Mouse (Mus musculus) lung, embryonic 15.5 days (tissue): ENCODE measurements around the gene Stk32c. TPM values are rescaled to one million over a fixed set of nuclear protein-coding genes. Genes with fewer than 3 reads are reported as not detected.

Experiments
- ATAC-seq: fragments of 200-750 bp; cut with Nextera tagmentation; 2 replicates; pipeline ENCODE4 v1.8.0; 2017; ENCODE audit warnings: moderate number of reproducible peaks, borderline replicate concordance; ENCODE audit not compliant: low FRiP score, low TSS enrichment; ENCODE audit errors: extremely low read depth
- H3K27ac ChIP-seq: fragments of 300-500 bp; sonication (generic); 2 replicates; pipeline ENCODE4 v1.5.1; 2015; ENCODE audit warnings: moderate library complexity, mild to moderate bottlenecking, inconsistent platforms
- H3K27me3 ChIP-seq: fragments of 300-500 bp; sonication (generic); 2 replicates; pipeline ENCODE4 v1.6.1; 2015; ENCODE audit warnings: inconsistent platforms
- H3K36me3 ChIP-seq: fragments of 300-500 bp; sonication (generic); 2 replicates; pipeline ENCODE4 v1.6.1; 2015; ENCODE audit warnings: inconsistent platforms
- H3K4me1 ChIP-seq: fragments of 300-500 bp; sonication (generic); 2 replicates; pipeline ENCODE4 v1.6.1; 2015; ENCODE audit warnings: inconsistent platforms
- H3K4me2 ChIP-seq: fragments of 300-500 bp; sonication (generic); 2 replicates; pipeline ENCODE4 v1.6.1; 2015; ENCODE audit warnings: inconsistent platforms, mild to moderate bottlenecking, moderate library complexity
- H3K4me3 ChIP-seq: fragments of 300-500 bp; sonication (generic); 2 replicates; pipeline ENCODE4 v1.5.1; 2015; ENCODE audit warnings: mild to moderate bottlenecking, inconsistent platforms
- H3K9ac ChIP-seq: fragments of 300-500 bp; sonication (generic); 2 replicates; pipeline ENCODE4 v1.6.1; 2015; ENCODE audit warnings: inconsistent platforms
- H3K9me3 ChIP-seq: fragments of 300-500 bp; sonication (generic); 2 replicates; pipeline ENCODE4 v1.6.1; 2016; ENCODE audit warnings: inconsistent platforms
- WGBS: fragments of 180-500 bp; shearing (Covaris S2); methylation state at CpG from one replicate; pipeline ENCODE4 v1.1.7; 2015; 5-methylcytosine and 5-hydroxymethylcytosine counted together
- polyA plus RNA-seq: library from polyadenylated mRNA; unstranded; fragments of >200 nt; fragmentation: Nextera tagmentation; extraction: Ambion mirVana; gene quantifications from 2 replicates; pipeline ENCODE4 v1.2.1, GENCODE M21; 2015

Gene Stk32c
- polyA plus RNA-seq, 1 experiment from 2014 or later, result 0.22 TPM

DNA sequence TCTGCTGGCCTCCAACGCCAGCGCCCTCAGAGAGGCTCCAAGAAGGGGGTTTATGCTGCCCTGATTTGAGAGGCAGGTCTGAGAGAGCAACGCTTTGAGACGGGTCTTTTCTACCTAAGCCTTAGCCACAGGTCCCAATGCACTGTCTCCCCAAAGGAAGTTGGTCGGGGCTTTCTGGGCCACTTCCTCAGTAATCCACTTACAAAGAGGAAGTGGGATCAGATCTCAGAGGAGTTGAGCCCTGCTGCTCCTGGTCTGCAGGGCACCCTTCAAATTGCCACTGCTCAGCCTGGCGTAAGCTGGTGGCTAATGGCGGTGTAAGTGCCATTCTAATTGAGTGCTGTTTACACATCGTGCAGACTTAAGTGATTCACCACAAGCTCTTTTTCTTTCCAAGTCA, 81.6 kb downstream of the Stk32c start:
- no peak overlapping the region for H3K9ac ChIP-seq
- no peaks in the 10 kb centered on the region for H3K9me3 ChIP-seq
- ATAC-seq, result no peak
- no peaks in the 10 kb centered on the region for H3K4me1 ChIP-seq
- no peak overlapping the region for H3K4me3 ChIP-seq
- H3K36me3 ChIP-seq, result no peaks in the 10 kb centered on the region
- H3K27me3 ChIP-seq, result no peaks in the 10 kb centered on the region
- no peak overlapping the region for H3K27ac ChIP-seq
- 61% methylated on average over 8 of the region's 8 CpGs for WGBS
- no peak overlapping the region for H3K4me2 ChIP-seq

DNA sequence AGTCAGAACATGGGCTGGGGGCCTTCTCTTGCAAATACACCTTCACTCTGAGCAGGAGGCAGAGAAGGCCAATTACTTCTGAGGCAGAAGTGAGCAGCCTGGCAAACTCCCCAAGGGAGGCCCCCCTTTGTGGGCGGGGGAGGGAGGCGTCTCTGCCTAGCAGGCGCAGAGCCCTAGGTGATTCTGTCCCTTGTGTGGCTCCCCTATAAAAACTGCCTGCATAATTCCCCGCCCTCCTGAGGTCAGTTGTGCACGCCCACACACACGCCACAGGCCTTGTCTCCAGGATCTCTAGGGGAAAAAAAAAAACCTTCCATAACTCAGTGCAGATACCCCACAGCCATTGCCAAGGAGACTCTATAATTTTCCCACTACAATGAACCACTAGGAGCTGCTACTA, 82.7 kb downstream of the Stk32c start:
- Histone ChIP-seq H3K9me3 (no peaks in the 10 kb centered on the region), H3K27me3 (no peaks in the 10 kb centered on the region), H3K9ac (no peak overlapping the region), H3K4me1 (no peaks in the 10 kb centered on the region), H3K27ac (no peak overlapping the region), H3K36me3 (no peaks in the 10 kb centered on the region), H3K4me2 (no peak overlapping the region), H3K4me3 (no peak overlapping the region)
- 55% methylated on average over 6 of the region's 6 CpGs for WGBS
- no peak for ATAC-seq

DNA sequence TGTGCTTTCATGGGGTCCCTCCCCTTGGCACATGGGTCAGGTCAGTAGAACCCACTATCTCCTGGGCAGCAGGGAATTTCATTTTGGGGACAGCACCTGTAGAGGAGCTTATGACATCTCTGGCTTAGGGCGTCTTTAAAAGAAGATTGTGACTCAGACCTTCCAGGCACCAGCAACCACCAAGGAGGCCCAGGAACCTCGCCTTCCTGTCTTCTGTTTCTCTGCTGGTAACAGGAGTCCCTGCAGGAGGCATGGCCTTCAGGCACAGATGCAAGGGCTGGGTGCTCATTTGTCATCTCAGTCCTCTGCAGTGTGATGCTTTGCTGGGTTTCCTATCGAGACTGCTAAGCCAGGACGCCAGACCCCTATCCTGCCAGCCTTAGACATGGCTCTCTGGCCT, 84.1 kb downstream of the Stk32c start:
- Histone ChIP-seq H3K4me3 (no peak overlapping the region), H3K9ac (no peak overlapping the region), H3K4me2 (no peak overlapping the region), H3K36me3 (no peaks in the 10 kb centered on the region), H3K4me1 (no peaks in the 10 kb centered on the region), H3K27me3 (no peaks in the 10 kb centered on the region), H3K27ac (no peak overlapping the region), H3K9me3 (no peaks in the 10 kb centered on the region)
- 67% methylated on average over 4 of the region's 4 CpGs for WGBS
- no peak for ATAC-seq

DNA sequence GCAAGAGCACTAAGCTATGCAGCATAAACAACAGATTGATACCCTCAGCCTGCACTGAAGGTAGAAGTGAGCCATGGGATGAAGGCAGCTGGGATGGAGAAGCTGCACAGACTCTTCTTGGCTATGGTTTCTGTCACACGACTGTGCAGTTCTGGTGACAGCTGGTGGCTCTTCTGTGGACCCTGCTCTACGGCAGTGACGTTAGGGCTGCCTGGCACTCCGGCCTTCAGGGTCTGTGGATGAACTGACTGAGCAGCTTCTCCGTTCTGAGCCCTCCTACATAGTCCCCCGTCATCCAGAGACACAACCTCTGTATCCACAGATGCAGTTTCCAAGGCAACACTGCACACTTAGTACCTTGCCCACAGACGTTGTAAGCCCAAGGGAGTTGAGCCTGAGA, 86.6 kb downstream of the Stk32c start:
- H3K9me3 ChIP-seq, result no peaks in the 10 kb centered on the region
- no peak overlapping the region for H3K4me2 ChIP-seq
- ATAC-seq, result no peak
- H3K4me3 ChIP-seq, result no peak overlapping the region
- no peak overlapping the region for H3K27ac ChIP-seq
- H3K36me3 ChIP-seq, result no peaks in the 10 kb centered on the region
- 71% methylated on average over 7 of the region's 7 CpGs for WGBS
- no peak overlapping the region for H3K9ac ChIP-seq
- H3K4me1 ChIP-seq, result no peaks in the 10 kb centered on the region
- no peaks in the 10 kb centered on the region for H3K27me3 ChIP-seq

DNA sequence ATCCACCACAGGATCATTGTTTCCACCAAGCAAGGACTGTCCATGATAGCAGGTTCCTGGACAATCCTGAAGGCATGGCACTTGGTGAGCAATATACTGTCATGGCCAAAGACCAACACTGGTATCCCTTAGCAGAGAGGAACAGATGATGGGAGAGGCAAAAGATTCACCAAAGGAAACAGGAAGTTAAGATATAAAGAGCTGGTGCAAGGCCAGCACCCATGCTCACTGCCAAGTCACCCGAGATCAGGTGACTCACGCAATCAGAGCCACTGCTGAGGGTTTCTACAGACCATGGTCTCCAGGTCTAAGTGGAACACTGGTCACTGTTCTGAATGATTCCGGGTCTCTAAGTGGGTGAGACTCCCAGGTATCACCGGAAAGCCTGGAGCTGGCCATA, 87.2 kb downstream of the Stk32c start:
- Histone ChIP-seq H3K9ac (no peak overlapping the region), H3K9me3 (no peaks in the 10 kb centered on the region), H3K36me3 (no peaks in the 10 kb centered on the region), H3K4me3 (no peak overlapping the region), H3K27me3 (no peaks in the 10 kb centered on the region), H3K4me1 (no peaks in the 10 kb centered on the region), H3K27ac (no peak overlapping the region), H3K4me2 (no peak overlapping the region)
- ATAC-seq, result no peak
- WGBS, result 69% methylated on average over 4 of the region's 4 CpGs

DNA sequence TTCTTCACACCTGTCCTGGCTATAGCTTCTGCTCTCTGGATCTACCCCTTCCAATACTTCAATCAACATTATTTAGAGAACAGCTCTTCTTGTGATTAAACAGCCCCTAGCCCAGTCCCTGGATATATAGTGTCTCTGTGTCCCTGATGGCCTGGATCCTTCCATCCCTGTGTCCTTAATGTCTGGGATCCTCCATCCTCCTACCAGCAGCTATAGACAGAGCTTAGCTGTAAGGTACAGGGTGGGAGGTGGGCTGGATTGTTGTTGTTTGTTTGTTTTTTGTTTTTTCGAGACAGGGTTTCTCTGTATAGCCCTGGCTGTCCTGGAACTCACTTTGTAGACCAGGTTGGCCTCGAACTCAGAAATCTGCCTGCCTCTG, 93.3 kb downstream of the Stk32c start:
- no peak overlapping the region for H3K27ac ChIP-seq
- H3K36me3 ChIP-seq, result no peaks in the 10 kb centered on the region
- no peaks in the 10 kb centered on the region for H3K9me3 ChIP-seq
- ATAC-seq, result no peak
- no peak overlapping the region for H3K4me3 ChIP-seq
- H3K9ac ChIP-seq, result no peak overlapping the region
- no peak overlapping the region for H3K4me2 ChIP-seq
- no peaks in the 10 kb centered on the region for H3K27me3 ChIP-seq
- no peaks in the 10 kb centered on the region for H3K4me1 ChIP-seq
- WGBS, result 39% methylated on average over 2 of the region's 2 CpGs

DNA sequence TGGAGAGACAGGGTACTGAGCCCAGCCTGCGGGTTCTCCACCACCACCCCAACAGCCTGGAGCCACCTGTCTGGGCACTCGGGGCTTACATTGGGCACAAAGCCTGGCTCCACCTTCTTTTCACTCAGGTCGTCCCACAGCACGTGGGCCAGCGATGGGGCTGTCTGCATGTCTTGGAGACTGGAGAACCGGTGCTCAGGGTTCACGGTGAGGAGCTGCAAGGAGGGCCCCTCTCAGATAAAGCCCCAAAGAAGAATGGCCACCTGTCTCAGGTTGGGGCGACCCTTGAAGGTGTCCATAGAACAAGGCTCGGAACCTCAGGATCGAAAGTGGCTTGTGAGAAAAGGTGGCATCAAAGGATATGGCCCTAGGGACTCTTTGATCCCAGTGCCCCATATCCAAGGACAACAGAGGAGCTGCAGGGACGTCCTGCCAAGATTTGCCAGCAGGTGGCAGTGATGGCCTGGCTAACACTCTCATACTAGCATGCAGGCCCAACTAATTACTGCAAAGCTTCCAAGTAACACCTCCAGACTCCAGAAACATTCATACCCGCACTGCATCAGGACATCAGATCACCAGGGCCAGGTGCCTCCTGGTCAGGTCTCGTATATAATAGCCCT, 93.8 kb downstream of the Stk32c start:
- no peak for ATAC-seq
- Histone ChIP-seq H3K4me3 (no peak overlapping the region), H3K4me1 (no peaks in the 10 kb centered on the region), H3K4me2 (no peak overlapping the region), H3K9me3 (no peaks in the 10 kb centered on the region), H3K9ac (no peak overlapping the region), H3K27me3 (no peaks in the 10 kb centered on the region), H3K27ac (no peak overlapping the region), H3K36me3 (no peaks in the 10 kb centered on the region)
- 37% methylated on average over 13 of the region's 13 CpGs for WGBS

DNA sequence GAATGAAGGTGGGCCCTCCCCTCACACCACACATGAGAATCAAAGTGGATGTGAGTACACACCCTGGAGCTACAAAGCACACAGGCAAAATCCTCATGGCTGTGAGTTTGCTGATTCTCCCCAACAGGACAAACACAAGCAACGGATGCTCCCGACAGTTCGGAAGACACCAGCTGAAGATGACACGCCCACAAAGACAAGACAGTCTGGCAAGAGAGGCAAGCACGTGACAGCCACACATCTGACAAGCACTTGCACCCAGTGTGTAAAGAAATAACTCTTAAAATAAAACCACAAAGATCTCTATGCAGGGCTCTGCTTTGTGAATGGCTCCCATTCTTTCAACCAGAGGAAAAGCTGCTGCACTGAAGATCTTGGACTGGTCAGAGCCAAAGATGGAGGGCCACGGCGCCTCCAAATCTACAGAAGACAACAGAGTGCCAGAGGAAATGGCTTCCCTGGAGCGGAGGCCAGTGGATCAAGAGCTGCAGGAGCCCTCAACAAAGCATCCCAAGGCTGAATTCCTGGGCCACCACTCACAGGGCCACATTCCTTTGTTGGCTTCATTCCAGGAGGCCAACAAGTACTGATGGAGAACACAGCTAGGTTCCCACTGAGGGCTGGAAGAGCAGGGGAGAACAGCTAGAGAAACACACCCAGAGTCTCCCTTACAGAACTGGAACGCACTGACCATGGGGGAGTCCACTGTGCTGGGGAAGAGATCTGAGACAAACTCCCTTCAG, 105.0 kb downstream of the Stk32c start:
- H3K9me3 ChIP-seq, result no peaks in the 10 kb centered on the region
- ATAC-seq, result no peak
- no peaks in the 10 kb centered on the region for H3K36me3 ChIP-seq
- H3K4me3 ChIP-seq, result no peak overlapping the region
- H3K27ac ChIP-seq, result no peak overlapping the region
- no peaks in the 10 kb centered on the region for H3K27me3 ChIP-seq
- H3K9ac ChIP-seq, result no peak overlapping the region
- H3K4me1 ChIP-seq, result no peaks in the 10 kb centered on the region
- 67% methylated on average over 9 of the region's 9 CpGs for WGBS
- no peak overlapping the region for H3K4me2 ChIP-seq

DNA sequence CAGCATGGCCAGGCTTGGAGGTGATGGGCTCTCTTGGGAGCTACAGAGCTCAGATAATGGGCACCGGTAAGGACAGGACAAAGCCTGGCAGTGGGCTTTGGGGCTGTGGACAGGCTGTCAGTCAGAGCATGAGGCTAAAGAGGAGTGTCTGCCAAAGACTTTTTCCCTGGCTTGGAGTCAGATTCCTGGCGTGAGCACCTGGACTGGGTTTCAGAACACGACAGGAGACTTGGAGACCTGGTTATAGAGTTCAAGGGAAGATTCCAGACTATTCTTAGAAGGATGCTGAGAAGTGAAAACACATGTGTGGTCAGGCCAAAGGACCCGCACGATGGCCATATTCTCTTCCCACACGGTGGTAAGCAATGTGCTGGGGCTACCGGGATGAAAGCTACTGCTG, 107.4 kb downstream of the Stk32c start:
- no peak overlapping the region for H3K9ac ChIP-seq
- ATAC-seq, result no peak
- H3K9me3 ChIP-seq, result no peaks in the 10 kb centered on the region
- WGBS, result 80% methylated on average over 7 of the region's 7 CpGs
- no peaks in the 10 kb centered on the region for H3K36me3 ChIP-seq
- no peak overlapping the region for H3K27ac ChIP-seq
- no peaks in the 10 kb centered on the region for H3K27me3 ChIP-seq
- H3K4me3 ChIP-seq, result no peak overlapping the region
- H3K4me2 ChIP-seq, result no peak overlapping the region
- H3K4me1 ChIP-seq, result no peaks in the 10 kb centered on the region

DNA sequence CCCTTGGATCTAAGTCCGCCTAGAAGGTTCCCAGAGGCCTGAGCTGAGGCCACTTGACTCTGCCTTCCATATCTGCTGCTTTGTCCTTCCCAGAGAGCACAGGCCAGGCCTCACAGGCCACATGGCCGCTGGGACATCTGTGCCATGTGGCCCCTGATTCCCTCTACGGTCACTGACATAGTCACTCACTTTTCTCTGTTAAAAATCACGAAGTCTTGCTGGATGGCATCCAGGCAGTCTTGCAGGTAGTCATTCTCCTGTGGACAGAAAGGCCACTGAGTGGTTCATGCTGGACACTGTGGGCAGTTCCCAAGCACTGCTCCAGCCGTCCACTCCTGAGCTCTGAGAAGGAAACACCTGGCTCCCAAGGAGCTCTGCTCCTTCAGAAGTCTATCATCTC, 108.0 kb downstream of the Stk32c start:
- H3K4me2 ChIP-seq, result no peak overlapping the region
- H3K9me3 ChIP-seq, result no peaks in the 10 kb centered on the region
- H3K4me3 ChIP-seq, result no peak overlapping the region
- H3K9ac ChIP-seq, result no peak overlapping the region
- no peaks in the 10 kb centered on the region for H3K4me1 ChIP-seq
- no peak for ATAC-seq
- H3K27ac ChIP-seq, result no peak overlapping the region
- no peaks in the 10 kb centered on the region for H3K36me3 ChIP-seq
- no peaks in the 10 kb centered on the region for H3K27me3 ChIP-seq
- WGBS, result 76% methylated on average over 5 of the region's 5 CpGs

DNA sequence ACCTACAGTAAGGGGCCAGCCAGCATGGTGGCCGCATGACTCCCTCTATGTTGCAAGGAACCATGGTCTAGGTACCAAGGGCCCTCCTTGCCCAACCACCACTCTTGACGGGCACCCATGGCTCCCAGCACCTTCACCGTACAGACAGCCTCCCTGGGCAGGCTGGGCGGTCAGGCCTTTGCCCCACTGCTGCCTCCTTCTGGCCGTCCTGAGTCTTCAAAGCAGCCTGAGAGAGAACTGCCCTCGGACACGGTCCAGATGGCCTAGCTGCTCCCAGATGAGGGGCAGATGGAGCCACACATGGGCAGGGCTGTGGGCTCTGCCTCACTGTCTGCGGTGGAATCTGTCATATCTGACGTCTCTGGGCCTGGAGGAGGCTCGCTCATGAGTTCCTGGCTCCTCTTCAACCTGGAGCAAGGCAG, 109.1 kb downstream of the Stk32c start:
- no peak for ATAC-seq
- Histone ChIP-seq H3K9ac (no peak overlapping the region), H3K36me3 (no peaks in the 10 kb centered on the region), H3K4me3 (no peak overlapping the region), H3K4me1 (no peaks in the 10 kb centered on the region), H3K27ac (no peak overlapping the region), H3K9me3 (no peaks in the 10 kb centered on the region), H3K4me2 (no peak overlapping the region), H3K27me3 (no peaks in the 10 kb centered on the region)
- WGBS, result 51% methylated on average over 10 of the region's 10 CpGs

DNA sequence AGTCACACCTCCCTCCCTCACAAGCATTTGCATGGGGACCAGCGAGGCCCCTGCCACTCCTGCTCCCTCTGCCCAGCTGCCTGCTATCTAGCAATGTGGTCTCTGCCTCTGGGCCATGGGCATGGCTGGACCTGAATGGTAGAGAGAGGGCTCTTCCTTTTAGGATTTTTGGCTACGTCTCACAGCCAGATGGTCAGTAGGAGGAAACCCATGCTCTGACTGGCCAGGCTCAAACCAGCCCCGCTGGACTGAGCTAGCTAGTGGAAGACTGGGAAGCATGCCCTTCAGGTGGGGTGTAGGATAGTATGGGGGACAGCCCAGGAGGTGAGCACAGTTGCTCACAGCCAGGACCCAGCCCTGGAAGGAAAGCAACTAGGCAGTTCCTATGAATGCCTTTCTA, 111.3 kb downstream of the Stk32c start:
- Histone ChIP-seq H3K27ac (no peak overlapping the region), H3K4me3 (no peak overlapping the region), H3K4me2 (no peak overlapping the region), H3K9me3 (no peaks in the 10 kb centered on the region), H3K36me3 (no peaks in the 10 kb centered on the region), H3K4me1 (no peaks in the 10 kb centered on the region), H3K27me3 (no peaks in the 10 kb centered on the region), H3K9ac (no peak overlapping the region)
- no peak for ATAC-seq
- 77% methylated on average over 3 of the region's 3 CpGs for WGBS
